Mouse (Mus musculus) retina, embryonic 14.5 days (tissue): Measurements from ENCODE around the gene Higd2a.
"Not testable (repeated sequence)": the region's sequence is repeated elsewhere in the genome, so short reads cannot be mapped to it uniquely, and the experiment has no call there.

Experiments
- DNase-seq: peaks from one replicate; pipeline ENCODE4 v3.0.0-alpha.2; 2015; ENCODE audit warnings: low spot score

The Higd2a gene

DNA sequence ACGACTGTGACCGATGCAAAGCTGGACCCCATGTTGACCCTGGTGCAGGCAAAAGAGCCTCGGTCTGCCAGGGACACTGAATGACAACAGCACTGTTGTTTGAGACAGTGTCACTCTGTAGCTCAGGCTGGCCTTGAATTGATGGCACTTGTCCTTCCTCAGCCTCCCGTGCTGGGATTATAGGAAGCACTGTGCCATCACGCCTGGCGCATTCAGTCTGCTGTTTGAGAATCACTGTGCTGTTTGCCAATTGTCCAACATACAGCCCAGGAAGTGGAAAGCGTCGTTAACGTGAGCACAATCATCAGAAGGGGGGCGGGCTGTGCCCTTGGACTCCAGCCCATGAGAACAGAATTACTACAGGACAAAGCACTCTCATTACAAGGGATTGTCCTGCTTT lies 7.9 kb upstream of the Higd2a start:
- no peak for DNase-seq

DNA sequence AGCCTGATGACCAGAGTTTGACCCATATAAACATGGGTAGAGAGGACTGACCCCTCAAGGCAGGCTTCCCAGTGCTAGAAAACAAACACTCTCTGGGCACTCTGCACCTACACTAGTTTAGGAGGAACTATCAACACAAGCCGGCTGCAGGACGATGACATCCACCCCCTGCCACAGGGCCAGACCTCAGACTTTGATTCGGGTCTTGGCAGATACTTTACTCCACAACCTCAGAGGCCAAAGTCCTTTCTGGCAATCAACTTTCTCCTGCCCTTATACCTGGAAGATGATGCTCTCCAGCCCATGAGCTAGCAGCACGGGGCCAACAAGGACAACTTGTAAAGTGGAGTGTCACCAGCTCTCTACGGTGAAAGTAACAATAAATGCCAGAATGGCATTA lies 7.1 kb upstream of the Higd2a start:
- DNase-seq: no peak

DNA sequence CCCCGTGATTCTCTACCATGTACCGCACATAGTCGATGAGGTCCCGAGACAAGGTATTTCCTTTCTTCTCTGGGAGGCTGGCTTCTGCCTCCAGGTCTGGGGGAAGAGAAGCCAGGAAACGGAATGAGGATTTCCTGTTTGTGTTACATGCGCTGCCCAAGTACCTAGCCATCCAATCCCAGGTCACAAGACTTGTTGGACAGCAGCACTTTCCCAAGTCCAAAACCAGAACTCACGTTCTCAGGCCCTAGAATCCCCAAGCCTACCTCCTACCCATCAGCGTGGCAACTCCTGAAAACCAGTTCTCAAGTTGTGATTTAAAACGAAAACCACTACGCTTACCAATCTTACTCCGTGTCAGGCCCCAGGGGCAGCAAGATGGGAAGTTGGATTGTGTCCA lies 4.2 kb upstream of the Higd2a start:
- DNase-seq: no peak

DNA sequence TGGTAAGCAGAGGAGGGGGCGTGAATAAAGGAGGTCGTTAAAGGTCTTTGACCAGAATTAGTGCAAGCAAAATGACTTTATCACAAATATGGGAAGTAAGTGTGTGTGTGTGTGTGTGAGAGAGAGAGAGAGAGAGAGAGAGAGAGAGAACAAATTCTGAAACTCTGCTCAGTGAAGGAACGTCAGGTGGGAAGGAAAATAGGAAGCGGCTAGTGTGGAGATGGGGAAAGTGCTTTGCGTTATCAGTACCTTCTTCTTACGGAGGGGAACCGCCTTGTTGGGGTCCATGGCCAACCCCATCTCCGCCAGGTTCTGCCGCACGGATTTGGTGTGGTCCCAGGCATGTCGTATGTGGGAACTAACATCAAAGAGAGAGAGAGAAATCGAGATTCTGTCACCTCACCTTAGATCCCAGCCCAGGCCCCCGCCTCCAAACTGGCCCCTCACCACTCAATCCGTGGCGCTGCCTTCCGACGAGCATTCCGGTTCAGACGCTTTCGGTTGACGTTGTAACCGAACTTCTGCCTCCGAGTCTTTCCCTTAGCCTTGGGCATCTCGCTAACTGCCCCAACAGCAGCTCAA lies 502 bp upstream of the Higd2a start:
- no peak for DNase-seq

DNA sequence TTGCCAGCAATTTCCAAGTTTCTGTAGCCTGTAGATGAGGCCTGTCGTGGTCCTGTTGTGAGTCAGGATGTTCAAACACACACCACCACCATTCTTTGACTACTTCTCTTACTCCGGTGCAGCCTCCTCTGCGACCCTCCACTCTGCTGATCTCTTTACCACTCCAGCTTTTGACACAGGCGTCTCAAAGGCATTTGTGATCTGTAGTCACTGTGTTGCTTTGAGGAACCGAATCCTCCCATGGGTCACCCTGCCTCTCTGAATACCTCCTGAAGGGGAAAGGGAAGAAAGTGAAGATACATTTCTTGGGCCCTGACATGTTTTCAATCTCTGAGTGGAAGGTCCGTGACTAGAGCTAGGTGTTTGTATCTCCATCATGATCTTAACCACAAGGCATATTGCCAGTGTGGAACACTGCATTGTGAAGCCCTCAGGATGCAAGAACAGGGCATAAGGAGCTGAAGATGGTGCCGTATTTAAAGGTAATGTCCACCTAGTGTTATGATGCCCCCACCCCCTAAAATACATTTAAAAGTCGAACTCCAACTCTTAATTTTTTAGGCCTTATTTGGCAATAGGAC lies 1.9 kb downstream of the Higd2a start:
- no peak for DNase-seq

DNA sequence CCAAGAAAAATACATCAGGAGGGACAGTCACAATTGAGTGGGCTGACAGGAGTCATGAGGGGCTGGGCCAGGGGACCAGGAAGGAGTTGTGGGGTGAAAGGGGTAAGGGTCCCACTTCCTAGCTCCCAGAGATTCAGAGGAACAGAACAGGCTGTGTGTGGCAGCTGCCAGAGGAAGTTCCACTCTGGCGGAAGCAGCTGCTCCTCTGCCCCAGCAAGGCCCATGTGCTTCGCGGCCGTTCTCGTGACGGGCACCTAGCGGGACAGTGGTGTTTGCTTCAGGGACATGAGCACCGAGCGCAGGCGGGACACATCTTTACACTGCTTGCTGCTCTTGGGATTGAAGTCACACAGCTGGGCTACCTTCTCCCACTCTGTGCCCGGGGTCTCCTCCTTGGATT lies 3.6 kb downstream of the Higd2a start:
- no peak for DNase-seq

DNA sequence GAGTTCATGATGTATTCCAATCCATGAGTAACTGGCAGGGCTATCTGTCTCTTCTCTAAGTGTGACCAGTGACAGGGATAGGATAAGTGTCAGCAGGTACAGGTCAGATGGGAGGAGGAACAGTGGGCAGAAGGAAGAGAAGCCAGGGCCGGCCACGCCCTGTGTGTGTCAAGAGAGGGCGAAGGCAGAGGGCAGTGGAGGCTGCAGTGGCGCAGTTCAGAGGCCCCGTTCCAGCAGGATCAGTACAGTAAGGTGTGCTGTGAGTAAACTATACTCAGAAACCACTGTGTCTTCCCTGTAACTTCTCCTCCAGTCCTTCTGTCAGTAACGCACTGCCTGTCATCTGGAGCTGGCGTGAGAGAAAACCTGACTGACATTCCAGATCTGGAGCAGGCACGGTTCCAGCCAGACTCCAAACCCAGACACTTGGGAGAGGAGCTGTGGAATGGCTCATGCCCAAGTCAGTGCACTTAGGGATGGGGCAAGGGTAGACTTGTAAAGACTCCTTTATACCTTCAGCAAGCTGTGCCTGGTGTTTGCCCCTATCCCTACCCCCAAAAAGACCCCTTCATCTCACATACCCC lies 6.2 kb downstream of the Higd2a start:
- DNase-seq: no peak

DNA sequence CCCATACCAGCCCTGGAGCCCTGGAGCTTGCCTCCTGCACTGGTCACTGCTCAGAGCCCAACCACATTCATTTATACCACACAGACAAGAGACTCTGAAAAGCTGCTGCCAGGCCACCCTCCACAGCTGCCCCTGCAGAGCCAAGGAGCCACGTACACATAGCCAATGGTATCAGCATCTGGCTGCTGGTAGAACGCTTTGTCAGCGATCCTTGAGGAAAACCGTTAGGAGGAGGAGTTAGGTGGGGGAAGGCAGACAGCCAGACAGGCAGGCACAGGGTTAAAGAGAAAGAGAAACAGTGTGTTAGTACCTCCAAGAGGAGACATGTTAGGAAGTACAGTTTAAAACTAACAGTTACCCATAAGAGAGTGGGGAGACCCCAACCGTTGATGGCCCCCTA lies 6.9 kb downstream of the Higd2a start:
- DNase-seq: no peak

DNA sequence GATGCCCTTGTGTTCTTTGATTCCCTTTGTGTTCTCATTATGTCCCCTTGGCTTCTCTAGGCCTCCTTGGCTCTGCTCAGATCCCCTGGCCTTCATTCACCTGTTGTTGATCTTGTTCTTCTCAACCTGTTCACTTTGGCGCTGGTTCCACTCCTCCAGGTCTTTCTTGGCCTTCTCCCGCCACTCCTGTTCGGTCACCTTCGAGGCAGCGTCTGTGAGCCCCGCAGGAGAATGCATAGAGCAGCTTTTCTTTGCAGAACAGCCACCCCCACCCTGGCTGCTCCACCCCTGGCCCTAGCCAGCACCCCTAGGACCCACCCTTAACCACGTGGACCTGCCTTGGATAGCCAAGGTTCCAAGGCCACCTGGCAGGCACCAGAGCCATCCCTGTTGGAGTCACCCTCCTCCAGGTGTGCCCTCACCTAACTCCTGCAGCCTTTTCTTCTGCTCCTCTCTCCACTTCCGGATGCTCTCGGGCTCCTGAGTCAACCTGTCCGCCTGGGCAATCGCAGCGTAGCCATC lies 8.7 kb downstream of the Higd2a start:
- no peak for DNase-seq

DNA sequence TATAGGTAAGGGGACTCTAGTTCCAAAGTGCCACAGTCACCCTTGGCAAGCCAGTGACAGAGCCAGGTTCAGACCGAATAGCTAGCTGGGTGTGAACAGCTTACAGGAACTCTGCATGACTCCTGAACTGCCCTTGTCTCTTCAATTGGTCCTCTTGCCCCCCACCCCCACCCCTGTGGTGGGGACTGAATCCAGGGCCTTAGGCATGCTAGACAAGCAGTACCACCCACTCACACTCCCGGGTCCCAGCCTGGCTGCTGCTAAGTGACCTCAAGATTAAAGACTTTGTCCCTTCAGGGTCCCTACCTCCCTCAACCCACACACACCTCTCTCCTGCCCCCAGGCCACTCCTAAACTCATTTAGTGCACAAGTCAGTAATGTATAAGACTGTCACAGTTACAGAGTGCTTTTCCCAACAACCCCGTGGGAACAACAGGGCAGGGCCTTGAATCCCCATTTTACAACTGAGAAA lies 12.7 kb downstream of the Higd2a start:
- no peak for DNase-seq

DNA sequence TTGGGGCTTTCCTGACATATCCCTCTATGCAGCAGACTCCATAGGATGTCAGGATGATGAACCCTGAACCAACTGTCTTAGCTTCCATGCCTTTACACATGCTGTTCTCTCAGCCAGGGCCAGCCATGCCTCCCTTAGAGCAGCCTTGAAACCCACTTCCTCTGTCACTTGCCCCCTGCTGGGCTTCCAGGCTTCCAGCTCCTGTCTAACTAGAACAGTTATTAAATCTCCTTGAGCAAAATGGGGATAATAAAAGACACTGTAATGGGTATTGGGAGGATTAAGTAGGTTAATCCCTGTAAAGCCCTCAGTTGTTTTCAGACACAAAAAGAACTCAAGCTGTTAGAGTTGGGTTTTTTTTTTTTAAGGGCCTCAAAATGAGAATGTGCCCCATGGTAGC lies 13.5 kb downstream of the Higd2a start:
- peak; percentile 59 for DNase-seq

DNA sequence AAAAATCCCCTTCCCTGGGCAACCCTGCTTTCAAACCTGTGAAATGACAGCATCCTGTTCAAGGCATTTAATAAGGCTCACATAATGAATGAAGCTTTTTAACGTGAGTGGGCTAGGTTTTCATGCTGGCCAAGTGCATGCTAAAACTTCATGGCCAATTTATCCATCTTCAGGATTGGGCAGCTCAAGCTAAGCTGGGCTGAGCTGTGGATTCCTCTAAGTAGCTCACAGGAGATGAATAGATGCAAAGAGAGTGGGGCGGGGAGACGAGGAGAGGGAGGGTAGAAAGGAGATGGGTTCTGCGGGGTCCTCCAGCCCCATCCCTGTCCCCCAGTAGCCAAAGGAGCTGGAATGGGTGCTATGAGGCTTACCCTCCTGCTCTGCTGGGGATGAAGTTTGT lies 14.2 kb downstream of the Higd2a start:
- no peak for DNase-seq

DNA sequence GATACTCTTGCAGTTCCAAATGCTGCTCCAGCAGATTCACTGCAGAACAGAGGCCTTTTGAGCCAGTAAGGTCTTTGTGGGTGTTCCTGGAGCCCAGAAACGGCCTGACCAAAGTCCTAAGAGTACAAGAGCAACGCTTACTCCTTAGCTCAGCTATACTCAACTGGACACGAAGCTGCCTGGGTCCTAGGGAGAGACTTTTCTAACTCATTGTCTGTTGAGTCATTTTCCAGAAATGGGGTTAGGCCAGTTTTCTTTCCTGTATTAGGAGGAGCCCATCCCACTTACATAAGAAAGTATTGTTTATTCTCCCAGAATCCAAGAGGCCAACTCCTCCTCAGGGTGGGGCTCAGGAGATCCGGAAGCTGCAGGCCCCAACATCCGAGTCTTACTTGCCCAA lies 15.4 kb downstream of the Higd2a start:
- DNase-seq: no peak

DNA sequence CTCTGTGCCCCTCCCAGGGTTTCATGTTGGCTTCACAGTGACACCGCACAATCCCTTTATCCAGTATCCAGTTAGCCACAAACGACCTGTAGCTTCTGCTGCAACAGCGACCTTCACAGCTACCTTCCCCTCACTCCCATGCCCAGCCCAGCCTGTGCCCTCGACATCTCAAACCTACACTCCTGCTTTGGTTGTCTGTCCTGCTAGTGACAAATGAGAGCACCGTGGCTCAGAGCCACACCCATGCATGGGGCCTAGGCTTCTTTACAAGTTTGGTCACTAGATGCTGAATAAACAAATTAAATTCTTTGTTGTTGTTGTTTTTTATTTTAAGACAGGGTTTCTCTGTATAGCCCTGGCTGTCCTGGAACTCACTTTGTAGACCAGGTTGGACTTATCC lies 17.2 kb downstream of the Higd2a start:
- DNase-seq: no peak

DNA sequence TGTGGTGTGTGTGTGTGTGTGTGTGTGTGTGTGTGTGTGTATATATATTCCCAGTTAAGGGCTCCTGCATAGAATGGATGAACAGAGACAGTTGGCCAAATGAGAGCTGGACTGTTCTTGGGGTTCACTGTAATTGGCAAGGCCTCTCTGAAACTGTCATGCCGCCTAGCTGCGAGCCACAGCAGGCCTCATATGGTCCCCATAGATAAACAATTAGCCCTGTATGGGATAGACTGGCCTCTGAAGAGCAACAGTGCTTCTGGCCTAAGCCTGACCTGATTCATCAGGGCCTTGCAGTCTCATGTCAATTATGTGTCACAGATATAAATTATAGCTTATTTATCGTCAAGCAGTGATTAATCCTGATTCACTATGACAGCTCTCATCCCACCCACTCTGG lies 18.0 kb downstream of the Higd2a start:
- no peak for DNase-seq

DNA sequence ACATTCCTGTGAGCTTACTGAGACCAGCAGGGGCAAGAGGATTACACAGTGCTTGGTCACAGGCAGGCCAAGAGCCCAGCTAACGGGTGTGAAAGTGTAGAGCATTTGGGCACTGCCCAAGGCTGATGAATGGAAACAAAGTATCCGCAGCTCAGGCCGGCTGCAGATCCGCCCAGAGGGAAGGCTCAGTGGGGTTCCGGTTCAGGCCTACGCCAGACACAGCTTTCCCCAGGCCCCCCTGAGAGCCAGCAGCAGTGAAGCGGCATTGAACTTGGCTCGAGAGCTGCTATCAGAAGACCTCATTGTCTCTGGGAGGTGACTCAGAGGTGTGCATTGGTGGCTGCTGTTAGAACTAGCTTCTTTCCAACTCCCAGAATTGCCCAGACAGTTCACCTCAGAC lies 18.7 kb downstream of the Higd2a start:
- DNase-seq: peak; percentile 44

DNA sequence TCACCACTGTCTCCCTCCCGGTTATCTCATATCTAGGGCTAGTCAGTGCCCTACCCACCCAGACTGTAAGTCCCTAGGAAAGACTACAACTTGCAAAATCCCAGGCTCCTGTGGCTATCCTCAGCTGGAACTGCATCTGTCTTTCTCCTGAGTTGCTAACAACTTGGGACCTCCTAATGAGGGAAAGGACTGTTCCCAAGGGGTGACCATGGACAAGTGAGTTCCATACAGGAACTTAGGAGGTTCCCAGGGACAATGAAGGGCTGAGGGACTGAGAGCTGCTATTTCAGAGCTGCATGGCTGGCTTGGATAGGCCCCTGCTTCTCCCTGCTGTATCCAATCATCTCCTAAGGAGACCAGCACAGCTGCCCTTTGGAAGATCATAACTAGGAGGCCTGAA lies 19.3 kb downstream of the Higd2a start:
- DNase-seq: peak; percentile 11

DNA sequence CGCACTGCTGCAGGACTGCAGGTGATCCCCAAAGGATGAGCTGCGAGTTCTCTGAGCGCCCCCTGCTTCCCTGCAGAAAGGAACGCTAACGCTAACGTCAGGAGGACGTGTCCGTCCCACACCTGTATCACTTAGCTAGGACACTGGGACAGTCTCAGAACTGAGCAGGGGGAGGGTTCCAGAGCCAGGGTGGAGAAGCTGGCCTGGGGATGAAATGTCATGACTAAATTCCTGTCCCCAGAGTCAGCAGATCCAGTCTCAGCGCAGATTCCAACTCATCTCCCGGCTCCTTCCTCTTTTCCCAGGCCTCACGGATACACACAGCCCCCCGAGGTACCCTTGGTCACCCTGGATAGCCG lies 20.6 kb downstream of the Higd2a start:
- DNase-seq: peak; percentile 10

DNA sequence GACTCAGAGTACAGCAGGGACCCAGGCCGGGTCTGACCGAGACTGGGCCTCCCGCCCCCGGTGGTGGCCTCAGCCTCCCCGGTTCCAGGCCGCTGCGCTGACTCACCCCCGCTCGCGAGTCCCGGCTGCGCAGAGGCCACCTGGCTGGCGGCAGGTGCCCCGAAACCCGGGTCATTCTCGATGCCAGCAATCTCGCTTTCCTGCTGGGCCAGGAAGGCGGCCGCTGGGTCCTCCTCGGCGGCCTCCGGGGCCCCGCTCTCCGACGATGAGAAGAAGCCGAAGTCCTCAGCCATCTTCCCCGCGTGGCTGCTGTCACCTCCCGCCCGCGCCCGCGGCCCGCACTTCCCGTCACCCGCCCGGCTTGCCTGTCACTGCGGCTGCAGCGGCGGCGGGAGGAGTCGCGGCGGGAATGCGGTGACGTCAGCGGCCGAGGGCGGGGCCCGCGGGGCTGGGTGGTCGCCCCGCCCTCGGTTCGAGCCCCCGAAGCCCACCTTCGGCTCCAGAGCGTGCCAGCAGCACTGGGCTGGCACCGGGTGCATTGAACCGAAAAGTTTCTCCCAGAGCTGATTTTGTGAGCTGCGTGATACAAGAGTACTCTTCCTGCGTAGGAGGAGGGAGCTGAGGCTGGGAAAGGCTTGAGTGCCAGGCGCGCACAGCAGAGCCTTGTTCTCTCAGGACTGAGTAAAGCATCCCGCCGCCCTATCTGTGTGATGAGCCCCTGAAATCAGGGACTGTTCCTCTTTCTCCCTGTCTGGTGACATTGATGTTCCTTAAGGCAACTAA lies 21.2 kb downstream of the Higd2a start, which contains the start of gene Cltb:
Gene Cltb (minus strand): TSS at position 373 of the 783 bp plus-strand sequence.
- peak; percentile 87 for DNase-seq

DNA sequence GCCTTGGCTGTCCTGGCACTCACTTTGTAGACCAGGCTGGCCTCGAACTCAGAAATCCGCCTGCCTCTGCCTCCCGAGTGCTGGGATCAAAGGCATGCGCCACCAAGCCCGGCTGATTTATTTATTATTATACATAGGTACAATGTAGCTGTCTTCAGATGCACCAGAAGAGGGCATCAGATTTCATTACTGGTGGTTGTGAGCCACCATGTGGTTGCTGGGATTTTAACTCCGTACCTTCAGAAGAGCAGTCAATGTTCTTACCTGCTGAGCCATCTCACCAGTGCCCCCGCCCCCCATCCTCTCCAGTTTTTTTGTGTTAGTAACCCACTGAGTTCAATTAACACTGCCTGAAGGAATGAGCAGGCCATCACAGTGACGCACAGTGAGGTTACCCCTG lies 23.1 kb downstream of the Higd2a start:
- not testable (repeated sequence) for DNase-seq

DNA sequence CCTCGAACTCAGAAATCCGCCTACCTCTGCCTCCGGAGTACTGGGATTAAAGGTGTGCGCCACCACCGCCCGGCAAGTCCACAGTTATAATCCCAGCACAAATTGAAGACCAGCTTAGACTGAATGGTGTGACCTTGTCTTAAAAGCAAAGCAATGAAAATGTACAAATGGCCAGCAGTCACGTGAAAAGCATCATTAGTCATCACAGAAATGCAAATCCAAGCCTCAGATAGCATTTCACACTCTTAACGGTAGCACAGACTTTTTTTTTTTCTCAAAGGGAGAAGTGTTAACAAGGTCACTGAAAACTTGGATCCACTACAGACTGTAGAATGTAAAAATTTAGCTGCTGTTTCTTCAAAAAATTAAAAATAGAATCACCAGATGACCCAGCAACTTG lies 26.3 kb downstream of the Higd2a start:
- DNase-seq: no peak

DNA sequence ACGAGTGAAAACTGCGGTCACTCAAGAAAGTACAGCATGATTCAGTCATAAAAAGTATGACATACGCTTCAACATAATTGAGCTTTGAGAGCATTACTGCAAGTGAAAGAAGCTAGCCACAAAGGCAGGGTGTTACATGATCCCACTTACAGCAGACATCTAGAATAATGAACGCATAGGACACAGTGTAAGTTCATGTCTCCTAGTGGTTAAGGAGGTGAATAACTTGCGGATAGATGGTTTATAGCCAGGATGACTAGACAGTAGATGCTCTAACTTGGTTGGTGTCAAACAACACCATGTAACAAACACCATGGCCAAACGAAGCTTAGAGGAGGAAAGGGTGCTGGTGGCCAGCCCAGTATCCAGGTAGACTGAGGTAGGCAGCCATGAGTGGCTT lies 27.0 kb downstream of the Higd2a start:
- no peak for DNase-seq
